Mouse (Mus musculus): ENCODE data around the gene Marcksl1. TPM values are rescaled to one million over a fixed set of nuclear protein-coding genes. Genes with fewer than 3 reads are reported as not detected.
A peak's percentile ranks its signal among the peaks of the same experiment; 100 is the strongest.
"Not testable (repeated sequence)": the region's sequence is repeated elsewhere in the genome, so short reads cannot be mapped to it uniquely, and the experiment has no call there.

Marcksl1 gene
- polyA plus RNA-seq, 1 experiment from 2014 or later = 195 TPM

GRCm38 (mm10) chr4:129549306-129549705, 35.9 kb downstream of the Marcksl1 start:
- H3K4me2 ChIP-seq = no peak overlapping the region
- ATAC-seq = no peak
- no peak overlapping the region for H3K4me3 ChIP-seq
- whole genome bisulfite sequencing (ENCODE audit: insufficient replicate concordance) = 78% methylated on average over 2 of the region's 2 CpGs
- H3K4me1 ChIP-seq = peaks cover 11% of the 10 kb centered on the region; the same call in 1 of the 2 replicates
- H3K9ac ChIP-seq = no peak overlapping the region
- H3K36me3 ChIP-seq = no peaks in the 10 kb centered on the region
- peaks cover 15% of the 10 kb centered on the region for H3K27me3 ChIP-seq (replicated peaks)
- no peaks in the 10 kb centered on the region for H3K9me3 ChIP-seq (replicated peaks)
- no peak overlapping the region for H3K27ac ChIP-seq

DNA sequence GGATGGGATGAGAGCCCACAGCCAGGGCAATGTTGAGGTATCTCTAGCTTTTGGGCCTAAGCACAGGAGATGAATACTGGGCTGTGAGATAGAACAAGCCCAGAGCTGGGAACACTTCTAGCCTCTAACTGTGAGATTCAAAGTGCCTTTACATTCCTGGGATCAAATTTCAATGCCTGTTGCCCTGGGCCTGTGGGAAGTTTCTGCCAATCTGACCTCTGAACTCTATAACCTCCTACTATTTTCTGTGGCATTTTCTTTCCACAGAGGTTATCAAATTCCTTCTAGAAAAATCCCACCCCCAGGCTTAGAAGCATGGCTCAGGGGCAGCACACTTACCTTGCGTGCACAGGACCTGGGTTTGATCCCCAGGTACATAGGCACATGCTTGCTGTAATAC, 36.9 kb downstream of the Marcksl1 start:
- H3K9ac ChIP-seq = no peak overlapping the region
- H3K4me3 ChIP-seq = no peak overlapping the region
- H3K27ac ChIP-seq = no peak overlapping the region
- ATAC-seq = no peak
- H3K36me3 ChIP-seq = no peaks in the 10 kb centered on the region
- peaks cover 24% of the 10 kb centered on the region for H3K27me3 ChIP-seq (replicated peaks)
- H3K4me2 ChIP-seq = no peak overlapping the region
- 64% methylated on average over 1 of the region's 1 CpGs for WGBS (ENCODE audit: insufficient replicate concordance)
- no peaks in the 10 kb centered on the region for H3K9me3 ChIP-seq (replicated peaks)
- H3K4me1 ChIP-seq = peaks cover 14% of the 10 kb centered on the region

- WGBS (ENCODE audit: insufficient replicate concordance) = 75% methylated on average over 6 of the region's 6 CpGs
- not testable (repeated sequence) for ATAC-seq, H3K36me3 ChIP-seq
Measured at GRCm38 (mm10) chr4:129554512-129554911, 41.1 kb downstream of the Marcksl1 start.

DNA sequence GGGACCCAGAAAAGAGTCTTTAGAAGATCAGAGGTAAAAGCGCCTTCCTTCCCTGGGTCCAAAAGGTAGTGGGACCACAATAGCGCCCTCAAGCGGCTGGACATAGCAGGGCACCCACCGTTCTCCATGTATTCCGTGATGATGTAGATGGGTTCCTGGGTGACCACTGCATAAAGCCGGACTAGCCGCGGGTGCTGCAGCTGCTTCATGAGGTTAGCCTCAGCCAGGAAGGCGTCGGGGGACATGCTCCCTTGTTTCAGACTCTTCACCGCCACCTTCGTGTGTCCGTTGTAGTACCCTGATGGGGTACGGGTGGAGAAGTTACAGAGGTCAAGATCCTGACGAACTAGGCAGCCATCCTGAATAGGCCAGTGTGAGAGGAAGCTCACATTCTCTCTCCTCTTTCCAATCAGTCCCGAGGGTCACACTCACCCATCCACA, 42.1 kb downstream of the Marcksl1 start:
- WGBS (ENCODE audit: insufficient replicate concordance) = 1% methylated on average over 16 of the region's 16 CpGs
- H3K4me3 ChIP-seq = peak overlapping the region; percentile 64
- peaks cover 35% of the 10 kb centered on the region for H3K4me1 ChIP-seq
- H3K4me2 ChIP-seq = peak overlapping the region; percentile 88
- no peak for ATAC-seq
- H3K9ac ChIP-seq = peak overlapping the region; percentile 73
- H3K27ac ChIP-seq = no peak overlapping the region
- peaks cover 38% of the 10 kb centered on the region for H3K27me3 ChIP-seq (replicated peaks)
- no peaks in the 10 kb centered on the region for H3K9me3 ChIP-seq (replicated peaks)
- no peaks in the 10 kb centered on the region for H3K36me3 ChIP-seq

More at GRCm38 (mm10) chr4:129554512-129554911, 41.1 kb downstream of the Marcksl1 start:
- H3K27ac ChIP-seq; H3K9ac ChIP-seq; H3K4me3 ChIP-seq; H3K4me2 ChIP-seq; H3K9me3 ChIP-seq (replicated peaks): not testable (repeated sequence)
- peaks cover 33% of the 10 kb centered on the region for H3K27me3 ChIP-seq (replicated peaks)
- peaks cover 35% of the 10 kb centered on the region for H3K4me1 ChIP-seq

GRCm38 (mm10) chr4:129555862-129556531, 42.6 kb downstream of the Marcksl1 start:
- Histone ChIP-seq H3K9me3 (replicated peaks) (no peaks in the 10 kb centered on the region), H3K9ac (peak overlapping the region; percentile 73), H3K36me3 (no peaks in the 10 kb centered on the region), H3K4me3 (peak overlapping the region; percentile 64), H3K27ac (no peak overlapping the region), H3K27me3 (replicated peaks) (peaks cover 40% of the 10 kb centered on the region), H3K4me1 (peaks cover 35% of the 10 kb centered on the region), H3K4me2 (peak overlapping the region; percentile 88)
- peak; percentile 29 for ATAC-seq
- under 1% methylated on average over 24 of the region's 24 CpGs for WGBS (ENCODE audit: insufficient replicate concordance)

- peak overlapping the region; percentile 64 for H3K4me3 ChIP-seq
- peak overlapping the region; percentile 87 for H3K27ac ChIP-seq
- peaks cover 40% of the 10 kb centered on the region for H3K27me3 ChIP-seq (replicated peaks)
- H3K4me2 ChIP-seq = peak overlapping the region; percentile 88
- 7% methylated on average over 32 of the region's 33 CpGs for WGBS (ENCODE audit: insufficient replicate concordance)
- peak; percentile 77 for ATAC-seq
- peaks cover 40% of the 10 kb centered on the region for H3K4me1 ChIP-seq
- peak overlapping the region; percentile 73 for H3K9ac ChIP-seq
- no peaks in the 10 kb centered on the region for H3K9me3 ChIP-seq (replicated peaks)
- no peaks in the 10 kb centered on the region for H3K36me3 ChIP-seq
Measured at GRCm38 (mm10) chr4:129556532-129557223, 43.3 kb downstream of the Marcksl1 start.

- H3K4me3 ChIP-seq = peak overlapping the region; percentile 64
- H3K4me2 ChIP-seq = peak overlapping the region; percentile 88
- no peaks in the 10 kb centered on the region for H3K9me3 ChIP-seq (replicated peaks)
- peaks cover 46% of the 10 kb centered on the region for H3K4me1 ChIP-seq
- peak; percentile 88 for ATAC-seq
- H3K27ac ChIP-seq = peak overlapping the region; percentile 87
- H3K27me3 ChIP-seq (replicated peaks) = peaks cover 40% of the 10 kb centered on the region
- H3K36me3 ChIP-seq = no peaks in the 10 kb centered on the region
- H3K9ac ChIP-seq = peak overlapping the region; percentile 73
- 52% methylated on average over 9 of the region's 9 CpGs for WGBS (ENCODE audit: insufficient replicate concordance)
Measured at GRCm38 (mm10) chr4:129557256-129557808, 44.0 kb downstream of the Marcksl1 start.

DNA sequence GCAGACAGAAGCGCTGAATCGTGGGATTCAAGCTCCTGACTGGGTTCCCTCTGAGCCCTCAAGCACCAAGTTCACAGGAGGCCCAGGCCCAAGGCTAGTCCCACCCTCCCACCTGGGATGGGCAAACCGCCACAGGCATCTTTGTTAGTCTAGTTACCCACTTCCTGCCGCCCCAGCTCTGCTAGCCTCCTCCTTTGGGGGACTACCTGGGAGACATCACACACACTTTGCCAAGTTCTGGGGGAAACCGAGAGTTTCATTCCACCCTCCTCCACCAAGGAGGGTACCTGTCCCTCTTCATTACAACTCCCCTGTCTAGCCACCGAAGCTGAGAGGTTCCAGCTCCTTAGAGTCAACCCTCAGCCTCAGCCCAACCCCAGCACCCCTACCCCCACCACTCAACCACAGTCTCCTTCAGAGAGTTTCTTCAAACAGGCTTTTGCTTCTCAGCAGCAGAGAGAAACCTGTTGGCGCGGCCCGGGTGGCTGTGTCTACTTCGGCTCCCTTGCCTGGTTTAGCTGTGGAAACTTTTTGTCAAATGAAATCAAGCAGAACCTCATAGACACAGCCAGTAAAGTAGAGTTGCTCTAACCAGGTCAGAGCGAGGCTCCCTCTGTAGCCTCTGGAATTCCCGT, 45.1 kb downstream of the Marcksl1 start:
- no peaks in the 10 kb centered on the region for H3K9me3 ChIP-seq (replicated peaks)
- no peak overlapping the region; the same call in 1 of the 2 replicates for H3K27ac ChIP-seq
- WGBS (ENCODE audit: insufficient replicate concordance) = 76% methylated on average over 12 of the region's 12 CpGs
- no peak overlapping the region for H3K4me3 ChIP-seq
- no peak overlapping the region for H3K4me2 ChIP-seq
- H3K4me1 ChIP-seq = peaks cover 46% of the 10 kb centered on the region
- H3K36me3 ChIP-seq = no peaks in the 10 kb centered on the region
- no peak for ATAC-seq
- peaks cover 31% of the 10 kb centered on the region for H3K27me3 ChIP-seq (replicated peaks)
- no peak overlapping the region for H3K9ac ChIP-seq

DNA sequence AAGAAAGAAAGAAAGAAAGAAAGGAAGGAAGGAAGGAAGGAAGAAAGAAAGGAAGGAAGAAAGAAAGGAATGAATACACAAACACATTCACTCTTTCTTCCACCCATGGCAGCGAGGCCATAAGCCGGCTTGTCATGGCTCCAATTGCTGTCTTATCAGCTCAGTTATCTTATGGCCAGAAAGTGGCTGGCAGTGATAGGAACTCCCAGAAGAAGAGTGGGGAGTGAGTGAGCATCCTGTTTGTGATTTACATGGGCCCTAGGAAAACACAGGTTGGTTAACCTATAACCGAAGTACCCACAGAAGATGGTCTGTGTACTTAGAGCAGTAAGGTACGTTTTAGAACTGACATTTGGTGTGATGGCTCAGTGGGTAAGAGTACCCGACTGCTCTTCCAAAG, 47.8 kb downstream of the Marcksl1 start:
- ATAC-seq = no peak
- Histone ChIP-seq H3K9me3 (replicated peaks) (no peaks in the 10 kb centered on the region), H3K36me3 (no peaks in the 10 kb centered on the region), H3K4me3 (no peak overlapping the region), H3K4me1 (peaks cover 34% of the 10 kb centered on the region), H3K27ac (no peak overlapping the region), H3K9ac (no peak overlapping the region), H3K4me2 (no peak overlapping the region), H3K27me3 (replicated peaks) (peaks cover 11% of the 10 kb centered on the region; the same call in 1 of the 2 replicates)
- 59% methylated on average over 5 of the region's 5 CpGs for WGBS (ENCODE audit: insufficient replicate concordance)

DNA sequence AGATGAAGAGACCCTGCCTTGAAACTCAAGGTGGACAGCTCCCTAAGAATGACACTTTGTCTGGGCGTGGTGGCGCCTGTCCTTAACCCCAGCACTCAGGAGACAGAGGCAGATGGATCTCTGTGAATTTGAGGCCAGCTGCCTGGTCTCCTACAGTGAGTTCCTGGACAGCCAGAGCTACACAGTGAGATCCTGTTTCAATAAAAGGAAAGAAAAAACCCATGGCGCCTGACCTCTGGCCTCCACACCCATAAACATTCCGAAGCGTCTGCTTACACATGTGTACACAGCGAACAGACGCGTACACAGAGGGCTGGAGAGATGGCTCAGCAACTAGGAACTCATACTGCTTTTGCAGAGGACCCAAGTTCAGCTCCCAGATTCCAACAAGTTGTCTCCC, 50.3 kb downstream of the Marcksl1 start:
- ATAC-seq = no peak
- Histone ChIP-seq H3K4me1 (peaks cover 11% of the 10 kb centered on the region), H3K4me2 (no peak overlapping the region), H3K4me3 (no peak overlapping the region), H3K9ac (no peak overlapping the region), H3K9me3 (replicated peaks) (no peaks in the 10 kb centered on the region), H3K27ac (no peak overlapping the region), H3K27me3 (replicated peaks) (peaks cover 11% of the 10 kb centered on the region; the same call in 1 of the 2 replicates), H3K36me3 (no peaks in the 10 kb centered on the region)
- WGBS (ENCODE audit: insufficient replicate concordance) = 70% methylated on average over 8 of the region's 8 CpGs

DNA sequence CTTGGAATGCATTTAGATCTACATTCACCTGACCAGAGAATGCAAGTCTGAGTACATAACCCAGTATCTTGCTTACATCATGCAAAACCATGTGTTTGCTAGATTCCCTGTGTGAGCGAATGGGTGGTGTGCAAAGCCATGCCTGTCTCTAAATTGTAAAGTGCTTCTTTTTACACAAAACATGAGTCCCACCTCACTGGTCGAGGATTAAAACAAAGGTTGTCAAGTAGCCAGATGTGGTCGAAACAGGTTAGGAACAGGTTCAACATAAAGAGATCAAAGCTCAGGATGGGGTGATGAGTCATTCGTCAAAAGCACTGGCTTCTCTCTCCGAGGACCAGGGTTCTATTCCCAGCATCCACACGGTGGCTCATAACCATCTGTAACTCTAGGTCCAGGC, 51.8 kb downstream of the Marcksl1 start:
- ATAC-seq = no peak
- no peak overlapping the region for H3K9ac ChIP-seq
- no peak overlapping the region for H3K4me2 ChIP-seq
- no peak overlapping the region for H3K4me3 ChIP-seq
- no peaks in the 10 kb centered on the region for H3K36me3 ChIP-seq
- no peaks in the 10 kb centered on the region for H3K9me3 ChIP-seq (replicated peaks)
- H3K4me1 ChIP-seq = peaks cover 11% of the 10 kb centered on the region
- peaks cover 9% of the 10 kb centered on the region; the same call in 1 of the 2 replicates for H3K27me3 ChIP-seq (replicated peaks)
- H3K27ac ChIP-seq = no peak overlapping the region
- 66% methylated on average over 6 of the region's 6 CpGs for WGBS (ENCODE audit: insufficient replicate concordance)

All from liver, embryonic 12.5 days (tissue).